Mouse (Mus musculus) myocyte (in vitro differentiated cells): ENCODE measurements around the gene Sc5d. TPM values are rescaled to one million over a fixed set of nuclear protein-coding genes. Genes with fewer than 3 reads are reported as not detected.

Experiments used
- H3K27me3 ChIP-seq: one replicate; pipeline ENCODE4 v1.6.1; 2011; ENCODE audit not compliant: control insufficient read depth, insufficient read depth, insufficient read length
- H3K36me3 ChIP-seq: one replicate; pipeline ENCODE4 v1.6.1; 2011; ENCODE audit not compliant: control insufficient read depth, insufficient read depth
- H3K4me2 ChIP-seq: one replicate; pipeline ENCODE4 v1.6.1; 2011; ENCODE audit warnings: low read depth, control low read depth
- H3K4me3 ChIP-seq: one replicate; pipeline ENCODE4 v1.5.1; 2011; ENCODE audit warnings: mild to moderate bottlenecking, control low read depth, moderate library complexity
- H3K79me2 ChIP-seq: one replicate; pipeline ENCODE4 v1.6.1; 2011; ENCODE audit not compliant: control insufficient read depth, insufficient read depth
- H3ac ChIP-seq: one replicate; pipeline ENCODE4 v1.6.1; 2011; ENCODE audit not compliant: control insufficient read depth, insufficient read length
- CEBPB ChIP-seq: IDR thresholded peaks from 2 replicates; pipeline ENCODE4 v1.6.1; 2011; ENCODE audit warnings: mild to moderate bottlenecking, moderate library complexity; ENCODE audit not compliant: poor library complexity, insufficient read depth, severe bottlenecking
- E2F4 ChIP-seq: IDR thresholded peaks from one replicate; pipeline ENCODE4 v1.6.1; 2011; ENCODE audit warnings: mild to moderate bottlenecking, control low read depth, moderate library complexity; ENCODE audit not compliant: insufficient read depth
- MAX ChIP-seq: IDR thresholded peaks from one replicate; pipeline ENCODE4 v1.6.1; 2011; ENCODE audit warnings: low read depth, mild to moderate bottlenecking, control low read depth
- MYOD1 ChIP-seq, 3 experiments: IDR thresholded peaks; one replicate each; pipeline ENCODE4 v1.6.1; 2011; ENCODE audit warnings: control low read depth in 2 of 3, low read depth in 2 of 3, mild to moderate bottlenecking in 2 of 3, moderate library complexity in 1 of 3; ENCODE audit not compliant: insufficient read length in 2 of 3, control insufficient read depth in 1 of 3
- MYOG ChIP-seq, 3 experiments: IDR thresholded peaks; one replicate each; pipeline ENCODE4 v1.6.1; 2011; ENCODE audit warnings: control low read depth in 2 of 3, low read depth in 2 of 3, mild to moderate bottlenecking in 2 of 3; ENCODE audit not compliant: insufficient read length in 2 of 3, control insufficient read depth in 1 of 3, insufficient read depth in 1 of 3
- POLR2A ChIP-seq: IDR thresholded peaks from one replicate; pipeline ENCODE4 v1.6.1; 2011; ENCODE audit warnings: low read depth, mild to moderate bottlenecking, control low read depth, moderate library complexity; ENCODE audit not compliant: insufficient read length
- POLR2AphosphoS2 ChIP-seq: IDR thresholded peaks from one replicate; pipeline ENCODE4 v1.6.1; 2011; ENCODE audit warnings: low read depth, control low read depth; ENCODE audit not compliant: insufficient read length
- REST ChIP-seq: IDR thresholded peaks from one replicate; pipeline ENCODE4 v1.6.1; 2011; ENCODE audit warnings: mild to moderate bottlenecking, control low read depth, moderate library complexity; ENCODE audit not compliant: insufficient read depth, insufficient read length
- SRF ChIP-seq: IDR thresholded peaks from one replicate; pipeline ENCODE4 v1.6.1; 2011; ENCODE audit warnings: low read depth; ENCODE audit not compliant: control insufficient read depth, insufficient read length
- TCF12 ChIP-seq: IDR thresholded peaks from one replicate; pipeline ENCODE4 v1.6.1; 2011; ENCODE audit warnings: mild to moderate bottlenecking, control low read depth; ENCODE audit not compliant: poor library complexity, insufficient read depth, severe bottlenecking
- TCF3 ChIP-seq: IDR thresholded peaks from one replicate; pipeline ENCODE4 v1.6.1; 2011; ENCODE audit warnings: low read depth, control low read depth; ENCODE audit not compliant: insufficient read length
- USF1 ChIP-seq: IDR thresholded peaks from one replicate; pipeline ENCODE4 v1.6.1; 2011; ENCODE audit warnings: low read depth, mild to moderate bottlenecking, control low read depth, moderate library complexity
- polyA plus RNA-seq: library from polyadenylated mRNA; unstranded; fragments of >200 nt; fragmentation: generic; extraction: Trizol; gene quantifications from one replicate; pipeline ENCODE4 v1.2.1, GENCODE M21; 2012; ENCODE audit warnings: missing spikeins

The Sc5d gene
- polyA plus RNA-seq, 1 experiment: 18.6 TPM

DNA sequence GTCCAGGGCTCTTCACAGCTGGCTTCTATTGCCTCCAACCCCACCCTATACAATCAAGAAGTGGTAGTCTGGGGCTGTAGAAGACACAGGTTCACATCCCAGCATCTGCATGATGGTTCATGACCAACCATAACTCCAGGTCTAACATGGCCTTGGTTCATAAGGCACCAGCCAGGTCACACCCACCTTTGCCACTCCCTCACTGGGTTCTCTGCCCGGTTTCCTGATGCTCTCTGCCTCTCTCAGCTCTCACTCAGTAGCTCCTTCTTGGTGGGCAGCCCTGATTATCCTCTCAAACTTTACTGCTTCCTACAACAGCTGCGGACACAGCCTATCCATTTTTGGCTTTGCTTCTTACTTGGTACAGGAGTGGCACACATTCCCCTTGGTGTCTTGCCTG, 33.7 kb downstream of the Sc5d start:
- Histone ChIP-seq H3K27me3 (peaks cover 4% of the 10 kb centered on the region), H3K79me2 (no peaks in the 10 kb centered on the region), H3K4me2 (no peak overlapping the region), H3K4me3 (no peak overlapping the region), H3ac (no peak overlapping the region), H3K36me3 (no peaks in the 10 kb centered on the region)
- no peak for TF ChIP-seq SRF
- no peak for TF ChIP-seq MYOD1 (IDR thresholded peaks at IDR 0.05; ENCODE audit: control insufficient read depth in 1 of 3, insufficient read length in 2 of 3, low read depth in 2 of 3)
- TF ChIP-seq POLR2A: no peak
- no peak for TF ChIP-seq REST
- no peak for TF ChIP-seq TCF3
- no peak for TF ChIP-seq USF1
- TF ChIP-seq E2F4: no peak
- no peak for TF ChIP-seq TCF12
- TF ChIP-seq CEBPB: no peak
- TF ChIP-seq MYOG (IDR thresholded peaks at IDR 0.05; ENCODE audit: control insufficient read depth in 1 of 3, insufficient read depth in 1 of 3, insufficient read length in 2 of 3, low read depth in 2 of 3): no peak
- TF ChIP-seq MAX: no peak
- no peak for TF ChIP-seq POLR2AphosphoS2

DNA sequence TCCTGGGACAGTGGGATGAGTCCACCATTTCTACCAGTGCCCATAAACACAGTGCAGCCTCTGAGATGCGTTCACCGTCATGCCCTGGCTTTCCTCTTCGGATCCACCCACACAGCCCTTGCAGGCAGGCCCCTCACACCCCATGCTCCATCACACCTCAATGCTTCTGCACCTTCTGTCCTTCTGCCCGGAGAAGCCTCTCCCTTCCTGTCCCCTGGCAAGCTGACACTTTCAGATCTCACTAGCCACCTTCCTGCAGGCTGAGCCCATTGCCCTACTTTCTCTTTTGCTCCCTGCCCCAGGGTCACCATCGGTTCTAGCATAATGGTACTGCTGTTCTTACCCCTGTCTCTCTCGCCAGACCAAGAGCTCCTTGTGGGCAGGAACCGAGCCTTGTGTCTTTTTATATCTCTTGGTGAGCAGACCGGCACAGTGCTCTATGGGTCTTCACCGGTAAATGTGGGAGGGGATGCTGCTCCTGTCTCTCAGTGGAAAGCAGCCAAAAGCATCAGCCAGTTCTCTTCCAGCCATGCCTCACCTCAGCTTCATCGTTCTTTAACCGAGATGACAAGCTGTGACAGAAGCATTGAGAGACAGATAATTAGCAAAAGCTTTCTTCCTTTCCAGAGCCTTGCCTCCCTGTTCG, 34.5 kb downstream of the Sc5d start:
- Histone ChIP-seq H3ac (no peak overlapping the region), H3K79me2 (no peaks in the 10 kb centered on the region), H3K36me3 (no peaks in the 10 kb centered on the region), H3K4me2 (no peak overlapping the region), H3K4me3 (no peak overlapping the region), H3K27me3 (peaks cover 4% of the 10 kb centered on the region)
- TF ChIP-seq CEBPB: no peak
- TF ChIP-seq MYOD1 (IDR thresholded peaks at IDR 0.05; ENCODE audit: control insufficient read depth in 1 of 3, insufficient read length in 2 of 3, low read depth in 2 of 3): no peak
- TF ChIP-seq MAX: no peak
- no peak for TF ChIP-seq POLR2AphosphoS2
- TF ChIP-seq TCF12: no peak

DNA sequence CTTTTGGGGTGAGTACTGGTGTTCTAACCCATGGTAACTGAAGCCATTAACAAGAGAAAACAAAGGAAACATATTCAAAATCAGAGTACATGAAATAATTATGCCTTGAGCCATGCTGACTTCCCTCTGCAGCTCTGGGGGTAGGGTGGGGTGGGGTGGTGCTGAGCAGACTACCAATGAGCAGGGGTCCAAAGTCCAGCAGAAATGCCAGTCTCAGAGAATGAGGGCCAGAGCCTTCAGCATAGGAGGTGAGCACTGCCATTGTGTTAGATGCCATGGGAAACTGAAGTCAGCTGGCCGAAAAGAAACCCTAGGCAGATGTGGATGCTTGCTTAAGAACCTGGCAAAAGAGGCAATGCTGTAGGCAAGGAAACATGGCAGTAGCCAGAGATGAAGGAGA, 36.3 kb downstream of the Sc5d start:
- TF ChIP-seq POLR2AphosphoS2 (no peak), MYOD1 (IDR thresholded peaks at IDR 0.05; ENCODE audit: control insufficient read depth in 1 of 3, insufficient read length in 2 of 3, low read depth in 2 of 3) (no peak), CEBPB (no peak), E2F4 (no peak), TCF12 (no peak), USF1 (no peak), SRF (no peak), TCF3 (no peak), MAX (no peak), MYOG (IDR thresholded peaks at IDR 0.05; ENCODE audit: control insufficient read depth in 1 of 3, insufficient read depth in 1 of 3, insufficient read length in 2 of 3, low read depth in 2 of 3) (no peak), POLR2A (no peak), REST (no peak)
- Histone ChIP-seq H3K4me2 (no peak overlapping the region), H3K79me2 (no peaks in the 10 kb centered on the region), H3K27me3 (peaks cover 2% of the 10 kb centered on the region), H3ac (no peak overlapping the region), H3K4me3 (no peak overlapping the region), H3K36me3 (no peaks in the 10 kb centered on the region)

DNA sequence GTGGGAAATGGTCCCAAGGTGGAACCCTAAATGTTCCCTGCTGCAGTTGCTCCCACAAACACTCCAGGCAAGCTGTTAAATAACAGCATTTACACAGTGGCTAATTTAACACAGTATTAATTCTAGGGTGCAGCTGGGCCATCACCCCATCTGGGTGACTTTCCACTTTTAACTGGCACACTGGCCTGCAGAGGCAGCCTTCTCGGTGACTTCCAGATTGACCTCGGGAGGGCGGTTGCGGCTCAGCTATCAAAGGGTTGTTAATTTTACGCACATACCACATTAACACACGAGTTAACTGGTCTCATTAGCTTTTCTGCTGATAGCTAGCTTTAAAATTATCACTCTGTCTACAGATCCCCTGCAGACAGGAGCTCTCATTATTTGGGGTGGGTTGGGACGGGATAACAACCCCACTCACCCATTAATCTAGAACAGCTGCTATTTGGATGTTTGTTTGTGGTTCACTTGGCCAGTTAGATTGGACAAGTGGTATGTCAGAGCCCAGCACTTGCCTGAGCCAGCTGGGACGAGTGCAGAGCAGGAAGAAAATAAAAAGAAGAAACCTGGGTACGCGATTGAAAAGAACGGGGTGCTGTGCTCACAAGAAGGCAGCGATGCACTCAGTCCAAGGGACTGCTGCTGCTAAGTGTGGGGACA, 44.9 kb downstream of the Sc5d start:
- TF ChIP-seq MYOD1 (IDR thresholded peaks at IDR 0.05; ENCODE audit: control insufficient read depth in 1 of 3, insufficient read length in 2 of 3, low read depth in 2 of 3) (peak; percentile 12 to 31 (median 17)), REST (no peak), E2F4 (no peak), POLR2AphosphoS2 (no peak), POLR2A (no peak), SRF (no peak), CEBPB (no peak), TCF12 (no peak), MYOG (IDR thresholded peaks at IDR 0.05; ENCODE audit: control insufficient read depth in 1 of 3, insufficient read depth in 1 of 3, insufficient read length in 2 of 3, low read depth in 2 of 3) (peak in 2 of 3 experiments; percentile 38 to 56), MAX (no peak), USF1 (no peak), TCF3 (no peak)
- H3K4me3 ChIP-seq: no peak overlapping the region
- H3K79me2 ChIP-seq: no peaks in the 10 kb centered on the region
- no peaks in the 10 kb centered on the region for H3K36me3 ChIP-seq
- H3ac ChIP-seq: no peak overlapping the region
- no peak overlapping the region for H3K4me2 ChIP-seq
- no peaks in the 10 kb centered on the region for H3K27me3 ChIP-seq

DNA sequence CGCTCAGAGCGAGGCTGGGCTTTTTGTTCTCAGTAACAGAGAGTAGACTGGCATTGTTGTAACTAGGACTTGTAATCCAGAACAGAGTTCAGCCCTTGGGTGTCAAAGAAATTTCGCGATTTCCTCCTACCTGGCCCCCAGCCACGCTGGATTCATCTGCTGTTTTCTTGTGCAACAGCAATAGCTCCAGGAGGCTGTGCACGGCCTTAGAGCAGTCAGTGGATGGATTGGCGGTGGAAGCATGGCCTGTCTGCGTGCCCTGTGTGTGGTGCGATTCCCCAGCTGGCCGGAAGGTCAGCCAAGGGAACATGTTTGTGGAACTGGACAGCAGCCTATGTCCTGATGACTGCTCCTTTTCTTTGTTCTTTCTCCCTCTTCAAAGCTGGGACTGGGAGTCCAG, 46.4 kb downstream of the Sc5d start:
- H3K4me3 ChIP-seq: no peak overlapping the region
- no peaks in the 10 kb centered on the region for H3K79me2 ChIP-seq
- H3K27me3 ChIP-seq: no peaks in the 10 kb centered on the region
- H3K4me2 ChIP-seq: no peak overlapping the region
- TF ChIP-seq SRF (no peak), REST (no peak), POLR2A (no peak), TCF12 (no peak), USF1 (no peak), CEBPB (no peak), E2F4 (no peak), TCF3 (no peak), MAX (no peak), POLR2AphosphoS2 (no peak)
- no peak overlapping the region for H3ac ChIP-seq
- no peaks in the 10 kb centered on the region for H3K36me3 ChIP-seq
